Mouse (Mus musculus) midbrain, embryonic 13.5 days (tissue): ENCODE measurements around the gene Dnajc25. TPM values are rescaled to one million over a fixed set of nuclear protein-coding genes. Genes with fewer than 3 reads are reported as not detected.

Source experiments
- ATAC-seq: fragments of 200-750 bp; cut with Nextera tagmentation; 2 replicates; pipeline ENCODE4 v1.8.0; 2017; ENCODE audit warnings: mild to moderate bottlenecking, moderate TSS enrichment, moderate library complexity
- H3K27ac ChIP-seq: fragments of 300-500 bp; sonication (generic); 2 replicates; pipeline ENCODE4 v1.5.1; 2015; ENCODE audit warnings: inconsistent platforms, mild to moderate bottlenecking, moderate library complexity
- H3K27me3 ChIP-seq: fragments of 300-500 bp; sonication (generic); 2 replicates; pipeline ENCODE4 v1.6.1; 2015; ENCODE audit warnings: mild to moderate bottlenecking, inconsistent platforms
- H3K36me3 ChIP-seq: fragments of 300-500 bp; sonication (generic); 2 replicates; pipeline ENCODE4 v1.6.1; 2015; ENCODE audit warnings: mild to moderate bottlenecking, inconsistent platforms
- H3K4me1 ChIP-seq: fragments of 300-500 bp; sonication (generic); replicated peaks from 2 replicates; pipeline ENCODE4 v1.6.1; 2015; ENCODE audit warnings: inconsistent platforms
- H3K4me2 ChIP-seq: fragments of 300-500 bp; sonication (generic); replicated peaks from 2 replicates; pipeline ENCODE4 v1.6.1; 2015; ENCODE audit warnings: moderate library complexity, mild to moderate bottlenecking, inconsistent platforms
- H3K4me3 ChIP-seq: fragments of 300-500 bp; sonication (generic); replicated peaks from 2 replicates; pipeline ENCODE4 v1.5.1; 2015; ENCODE audit warnings: mild to moderate bottlenecking, inconsistent platforms
- H3K9ac ChIP-seq: fragments of 300-500 bp; sonication (generic); replicated peaks from 2 replicates; pipeline ENCODE4 v1.6.1; 2015; ENCODE audit warnings: mild to moderate bottlenecking, inconsistent platforms
- H3K9me3 ChIP-seq: fragments of 300-500 bp; sonication (generic); 2 replicates; pipeline ENCODE4 v1.6.1; 2016; ENCODE audit warnings: mild to moderate bottlenecking, inconsistent platforms
- WGBS: fragments of 180-500 bp; shearing (Covaris S2); methylation state at CpG from one replicate; pipeline ENCODE4 v1.1.7; 2015; 5-methylcytosine and 5-hydroxymethylcytosine counted together
- polyA plus RNA-seq: library from polyadenylated mRNA; unstranded; fragments of >200 nt; fragmentation: Nextera tagmentation; extraction: Ambion mirVana; gene quantifications from 2 replicates; pipeline ENCODE4 v1.2.1, GENCODE M21; 2015

Gene Dnajc25
- polyA plus RNA-seq, 1 experiment from 2014 or later = 6.0 TPM

DNA sequence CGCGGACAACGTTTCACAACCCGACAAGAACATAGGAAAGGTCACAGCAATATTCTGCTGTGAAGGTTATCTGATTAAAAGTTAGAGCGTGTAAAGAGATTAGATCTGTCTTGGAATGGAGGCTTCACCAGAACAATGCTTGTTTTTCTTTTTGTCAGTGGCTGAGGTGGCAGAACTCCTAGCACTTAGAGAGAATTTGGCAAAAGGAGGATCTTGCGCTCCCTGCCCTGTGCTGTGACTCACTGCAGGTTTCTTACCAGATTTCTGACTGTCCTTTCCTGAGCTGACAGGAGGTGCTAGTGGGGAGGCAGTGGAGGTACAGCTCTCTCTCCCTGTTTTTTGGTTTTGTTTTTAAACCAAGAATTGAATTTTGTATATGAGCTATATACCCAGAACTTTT lies 12.2 kb downstream of the Dnajc25 start:
- Histone ChIP-seq H3K4me3 (no peak overlapping the region), H3K27me3 (no peaks in the 10 kb centered on the region; the same call in 1 of the 2 replicates), H3K9me3 (no peaks in the 10 kb centered on the region), H3K4me1 (peaks cover 28% of the 10 kb centered on the region), H3K27ac (no peak overlapping the region), H3K4me2 (no peak overlapping the region), H3K9ac (no peak overlapping the region), H3K36me3 (no peaks in the 10 kb centered on the region)
- WGBS = 54% methylated on average over 6 of the region's 6 CpGs
- ATAC-seq = no peak

DNA sequence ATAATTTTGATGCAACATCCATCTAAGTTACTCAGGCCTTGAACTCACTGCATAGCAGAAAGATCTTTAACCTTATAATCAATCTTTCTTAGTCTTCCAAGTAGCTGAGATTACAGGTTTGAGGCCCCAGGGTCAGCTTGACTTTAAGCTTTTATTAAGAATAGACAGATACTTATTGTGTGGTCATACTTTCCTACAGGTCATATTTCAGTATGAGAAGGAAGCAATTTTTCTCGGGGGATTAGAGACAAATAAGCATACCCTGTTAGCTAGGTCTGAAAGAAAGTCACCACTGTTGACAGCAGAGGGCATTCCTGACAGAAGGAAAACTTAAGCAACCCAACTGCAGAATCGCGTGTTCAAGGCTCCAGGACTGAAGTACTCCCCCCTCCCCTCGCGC lies 13.1 kb downstream of the Dnajc25 start:
- H3K4me2 ChIP-seq = no peak overlapping the region
- H3K9ac ChIP-seq = no peak overlapping the region
- no peak for ATAC-seq
- WGBS = 88% methylated on average over 5 of the region's 5 CpGs
- H3K4me1 ChIP-seq = peaks cover 24% of the 10 kb centered on the region
- no peak overlapping the region for H3K4me3 ChIP-seq
- no peak overlapping the region for H3K27ac ChIP-seq
- no peaks in the 10 kb centered on the region for H3K36me3 ChIP-seq
- no peaks in the 10 kb centered on the region for H3K9me3 ChIP-seq
- no peaks in the 10 kb centered on the region; the same call in 1 of the 2 replicates for H3K27me3 ChIP-seq

DNA sequence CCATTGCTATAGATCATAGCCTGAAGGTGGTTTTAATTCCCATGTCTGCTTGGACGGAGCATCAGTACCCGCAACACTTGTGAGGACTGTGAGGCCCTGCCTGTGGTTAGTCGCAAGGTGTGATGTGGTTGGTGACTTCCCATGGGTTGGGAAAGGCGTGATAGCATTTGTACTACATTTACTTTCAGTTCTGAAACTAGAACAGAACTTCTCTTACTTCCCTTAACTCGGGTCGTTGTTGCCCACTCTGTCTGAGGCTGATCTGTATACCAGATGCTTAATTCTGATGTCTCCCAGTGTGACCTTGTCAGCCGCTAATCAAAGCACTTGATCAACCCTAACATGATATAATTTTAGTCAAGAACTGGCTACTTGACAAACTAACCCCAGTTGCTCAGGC lies 14.3 kb downstream of the Dnajc25 start:
- Histone ChIP-seq H3K9me3 (no peaks in the 10 kb centered on the region), H3K4me2 (no peak overlapping the region), H3K36me3 (no peaks in the 10 kb centered on the region), H3K27ac (no peak overlapping the region), H3K27me3 (no peaks in the 10 kb centered on the region; the same call in 1 of the 2 replicates), H3K4me1 (peaks cover 16% of the 10 kb centered on the region), H3K9ac (no peak overlapping the region), H3K4me3 (no peak overlapping the region)
- no peak for ATAC-seq
- 92% methylated on average over 7 of the region's 7 CpGs for WGBS

GRCm38 (mm10) chr4:59009696-59010095 lies 14.8 kb downstream of the Dnajc25 start:
- Histone ChIP-seq H3K9me3 (no peaks in the 10 kb centered on the region), H3K4me3 (no peak overlapping the region), H3K36me3 (no peaks in the 10 kb centered on the region), H3K9ac (no peak overlapping the region), H3K4me2 (no peak overlapping the region), H3K27ac (no peak overlapping the region), H3K27me3 (no peaks in the 10 kb centered on the region; the same call in 1 of the 2 replicates), H3K4me1 (peaks cover 10% of the 10 kb centered on the region)
- no peak for ATAC-seq
- WGBS = 74% methylated on average over 4 of the region's 4 CpGs

DNA sequence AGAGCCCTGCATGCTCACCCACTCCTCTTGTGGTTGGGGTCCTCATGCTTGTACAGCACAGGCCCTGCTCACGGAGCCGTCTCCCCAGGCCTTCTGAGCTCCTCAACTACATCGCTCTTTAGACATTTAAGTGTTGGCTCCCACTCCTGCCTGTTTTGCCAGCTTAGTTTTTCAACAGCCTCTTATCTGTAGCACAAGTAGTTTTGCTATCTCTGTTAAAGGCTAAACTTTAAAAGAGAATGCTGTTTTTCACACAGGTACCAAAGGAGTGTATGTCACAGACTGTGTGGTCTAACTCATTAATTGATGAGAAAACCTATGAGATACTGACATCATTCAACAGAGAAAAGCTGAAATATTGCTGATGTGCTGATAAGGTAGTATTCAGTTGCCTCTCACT lies 16.6 kb downstream of the Dnajc25 start:
- Histone ChIP-seq H3K27ac (no peak overlapping the region), H3K36me3 (no peaks in the 10 kb centered on the region), H3K9ac (no peak overlapping the region), H3K4me1 (peaks cover 5% of the 10 kb centered on the region; the same call in 1 of the 2 replicates), H3K4me2 (no peak overlapping the region), H3K4me3 (no peak overlapping the region), H3K9me3 (no peaks in the 10 kb centered on the region), H3K27me3 (no peaks in the 10 kb centered on the region)
- 88% methylated on average over 3 of the region's 3 CpGs for WGBS
- no peak for ATAC-seq

GRCm38 (mm10) chr4:59015181-59015580 lies 20.3 kb downstream of the Dnajc25 start:
- 96% methylated on average over 3 of the region's 3 CpGs for WGBS
- H3K4me3 ChIP-seq = no peak overlapping the region
- peaks cover 13% of the 10 kb centered on the region for H3K36me3 ChIP-seq
- H3K9me3 ChIP-seq = no peaks in the 10 kb centered on the region
- no peak overlapping the region for H3K27ac ChIP-seq
- no peak overlapping the region for H3K4me2 ChIP-seq
- no peaks in the 10 kb centered on the region for H3K27me3 ChIP-seq
- no peak for ATAC-seq
- H3K9ac ChIP-seq = no peak overlapping the region
- H3K4me1 ChIP-seq = no peaks in the 10 kb centered on the region; the same call in 1 of the 2 replicates

GRCm38 (mm10) chr4:59016922-59017321 lies 22.1 kb downstream of the Dnajc25 start:
- H3K9ac ChIP-seq = no peak overlapping the region
- ATAC-seq = no peak
- H3K4me2 ChIP-seq = no peak overlapping the region
- H3K27ac ChIP-seq = no peak overlapping the region
- WGBS = 86% methylated on average over 2 of the region's 2 CpGs
- H3K36me3 ChIP-seq = peaks cover 23% of the 10 kb centered on the region
- no peaks in the 10 kb centered on the region; the same call in 1 of the 2 replicates for H3K4me1 ChIP-seq
- no peaks in the 10 kb centered on the region for H3K9me3 ChIP-seq
- no peaks in the 10 kb centered on the region for H3K27me3 ChIP-seq
- H3K4me3 ChIP-seq = no peak overlapping the region

DNA sequence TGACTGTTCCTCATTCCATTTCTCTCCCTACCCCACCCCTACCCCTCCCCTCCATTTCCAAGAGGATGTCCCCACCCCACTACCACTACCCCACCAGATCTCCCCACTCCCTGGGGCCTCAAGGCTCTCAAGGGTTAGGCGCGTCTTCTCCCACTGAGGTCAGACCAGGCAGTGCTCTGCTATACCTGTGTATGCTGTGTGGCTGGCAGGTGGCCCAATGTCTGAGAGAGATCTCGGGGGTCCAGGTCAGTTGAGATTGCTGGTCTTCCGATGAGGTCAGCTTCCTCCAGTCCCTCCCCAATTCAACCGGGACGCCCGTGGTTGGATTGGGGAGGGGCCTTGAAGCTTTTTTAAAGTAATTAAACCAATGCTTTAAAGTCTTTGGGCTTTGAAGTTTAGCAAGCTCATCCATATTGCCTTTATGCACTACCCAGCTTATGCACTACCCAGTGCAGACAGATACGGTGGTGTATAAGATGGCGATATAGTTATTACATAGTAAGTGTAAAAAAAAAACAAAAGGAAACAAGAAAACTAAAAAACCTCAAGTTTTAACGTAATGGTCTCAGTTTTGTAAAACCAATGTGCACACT lies 39.6 kb downstream of the Dnajc25 start:
- peaks cover under 1% of the 10 kb centered on the region; the same call in 1 of the 2 replicates for H3K36me3 ChIP-seq
- 78% methylated on average over 10 of the region's 10 CpGs for WGBS
- H3K4me2 ChIP-seq = peak overlapping the region; percentile 63
- H3K4me1 ChIP-seq = peaks cover 11% of the 10 kb centered on the region; the same call in 1 of the 2 replicates
- H3K4me3 ChIP-seq = peak overlapping the region; percentile 74
- H3K27me3 ChIP-seq = no peaks in the 10 kb centered on the region
- H3K9ac ChIP-seq = peak overlapping the region; percentile 90
- peak overlapping the region; percentile 95 for H3K27ac ChIP-seq
- ATAC-seq = peak; percentile 49
- H3K9me3 ChIP-seq = no peaks in the 10 kb centered on the region; the same call in 1 of the 2 replicates

GRCm38 (mm10) chr4:59034918-59035785 lies 40.3 kb downstream of the Dnajc25 start, which contains the start of gene Gng10:
Gng10 (plus strand) TSS chr4:59035088.
- WGBS = 5% methylated on average over 71 of the region's 76 CpGs
- Histone ChIP-seq H3K4me3 (peak within 1 kb of the TSS; percentile 74), H3K4me1 (peaks cover 11% of the 10 kb centered on the region; the same call in 1 of the 2 replicates), H3K36me3 (peaks cover 7% of the 10 kb centered on the region), H3K9me3 (no peaks in the 10 kb centered on the region; the same call in 1 of the 2 replicates), H3K27me3 (no peaks in the 10 kb centered on the region), H3K4me2 (peak within 1 kb of the TSS; percentile 63), H3K9ac (peak within 1 kb of the TSS; percentile 90), H3K27ac (peak within 1 kb of the TSS; percentile 95)
- ATAC-seq = peak; percentile 89

GRCm38 (mm10) chr4:59035786-59036350 lies 41.0 kb downstream of the Dnajc25 start:
- Histone ChIP-seq H3K9ac (peak overlapping the region; percentile 90), H3K4me3 (peak overlapping the region; percentile 74), H3K27ac (peak overlapping the region; percentile 95), H3K9me3 (no peaks in the 10 kb centered on the region; the same call in 1 of the 2 replicates), H3K4me2 (peak overlapping the region; percentile 63), H3K4me1 (peaks cover 11% of the 10 kb centered on the region; the same call in 1 of the 2 replicates), H3K27me3 (no peaks in the 10 kb centered on the region), H3K36me3 (peaks cover 13% of the 10 kb centered on the region)
- WGBS = 60% methylated on average over 18 of the region's 18 CpGs
- peak; percentile 50 for ATAC-seq

DNA sequence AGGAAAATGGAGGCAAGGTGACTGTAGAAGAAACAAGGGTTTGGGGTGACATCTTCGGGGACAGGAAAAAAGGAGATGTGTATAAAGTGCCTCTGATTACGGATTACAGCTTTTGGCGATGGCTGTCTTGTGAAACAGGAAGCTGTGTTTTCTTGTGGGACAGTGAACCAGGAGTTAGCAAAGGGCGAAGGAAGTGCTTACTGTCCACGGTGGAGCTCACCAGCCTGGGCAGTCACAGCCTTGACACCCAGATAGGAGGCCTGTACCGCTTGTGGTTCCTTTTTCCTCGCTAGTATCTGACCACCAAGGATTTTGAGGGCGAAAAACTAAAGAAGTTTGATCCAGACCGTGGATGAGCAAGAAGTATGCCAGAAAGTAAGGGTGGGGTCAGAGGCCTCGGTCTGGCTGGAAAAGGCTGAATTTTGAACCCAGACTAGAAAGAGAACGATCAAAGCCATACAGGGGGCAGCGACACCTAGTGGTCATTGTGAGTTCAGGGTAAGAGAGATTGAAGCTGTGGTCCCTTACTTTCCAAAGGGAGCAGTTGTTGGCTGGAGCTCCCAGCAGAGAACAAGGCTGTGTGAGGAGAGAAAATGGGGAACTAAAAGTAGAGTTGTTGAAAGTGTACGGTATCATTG lies 41.7 kb downstream of the Dnajc25 start:
- H3K4me2 ChIP-seq = peak overlapping the region; percentile 63; the same call in 1 of the 2 replicates
- 50% methylated on average over 13 of the region's 13 CpGs for WGBS
- H3K27ac ChIP-seq = no peak overlapping the region
- ATAC-seq = no peak
- no peak overlapping the region; the same call in 1 of the 2 replicates for H3K4me3 ChIP-seq
- peaks cover 13% of the 10 kb centered on the region for H3K36me3 ChIP-seq
- no peaks in the 10 kb centered on the region; the same call in 1 of the 2 replicates for H3K9me3 ChIP-seq
- no peaks in the 10 kb centered on the region for H3K27me3 ChIP-seq
- peaks cover 11% of the 10 kb centered on the region; the same call in 1 of the 2 replicates for H3K4me1 ChIP-seq
- H3K9ac ChIP-seq = no peak overlapping the region
